Mouse (Mus musculus): Measurements from ENCODE around the gene Shank3. TPM values are rescaled to one million over a fixed set of nuclear protein-coding genes. Genes with fewer than 3 reads are reported as not detected.

The Shank3 gene
- total RNA-seq, 2 experiments from 2014 or later = 0.61 TPM; not detected in 1

DNA sequence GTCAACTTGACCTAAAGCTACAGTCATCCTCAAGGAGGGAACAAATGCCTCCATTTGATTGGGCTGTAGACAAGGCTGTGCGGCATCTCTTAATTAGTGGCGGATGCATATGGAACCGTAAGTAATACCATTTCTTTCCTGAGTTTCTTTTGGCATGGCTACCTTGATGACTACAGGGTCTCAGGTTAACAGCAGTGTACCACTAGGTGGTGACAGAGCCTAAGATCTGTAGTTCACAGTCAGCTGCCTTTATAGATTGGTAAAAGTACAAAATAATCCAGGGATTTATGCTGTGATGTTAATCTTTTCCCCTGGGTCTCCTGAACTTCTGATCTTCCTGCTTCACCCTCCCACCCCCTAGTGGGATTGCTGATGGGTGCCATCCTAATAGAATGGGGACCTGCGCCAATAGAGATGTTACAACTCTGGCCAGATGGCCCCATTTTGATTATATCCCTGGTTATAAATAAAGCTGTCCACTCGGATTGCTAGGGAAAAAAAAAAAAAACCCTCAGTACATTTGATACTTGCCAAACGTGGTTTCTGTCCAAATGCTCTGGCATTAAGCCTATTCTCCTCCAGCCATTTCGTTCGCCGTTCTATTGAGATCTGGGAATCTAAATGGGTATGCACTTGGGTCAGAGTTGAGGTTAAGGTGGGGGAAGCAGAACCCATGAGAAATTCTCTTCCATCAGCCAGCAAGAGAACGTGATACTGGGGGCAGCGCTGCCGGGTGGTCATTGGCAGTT, 106.6 kb downstream of the Shank3 start:
- ATAC-seq (replicated peaks; ENCODE audit: low FRiP score, poor library complexity, severe bottlenecking) = no peak

DNA sequence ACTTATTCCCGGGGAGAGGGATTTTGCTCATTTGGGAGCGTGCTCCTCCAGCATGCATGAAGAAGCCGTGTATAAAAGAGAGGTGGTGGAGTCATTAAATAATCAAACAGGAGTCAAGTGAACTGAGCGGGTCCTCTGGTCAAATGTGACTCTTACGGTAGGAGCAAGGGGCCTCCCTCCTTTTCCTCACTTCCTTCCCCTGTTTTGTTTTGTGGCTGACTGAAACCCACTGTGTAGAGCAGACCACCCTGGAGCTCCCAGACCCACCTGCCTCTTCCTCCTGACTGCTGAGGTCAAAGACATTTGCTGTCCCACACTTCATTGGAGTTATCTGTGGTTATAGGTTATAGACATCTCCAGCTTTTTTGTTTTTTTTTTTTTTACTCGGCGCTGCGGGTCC, 108.1 kb downstream of the Shank3 start:
- no peak for ATAC-seq (replicated peaks; ENCODE audit: low FRiP score, poor library complexity, severe bottlenecking)

DNA sequence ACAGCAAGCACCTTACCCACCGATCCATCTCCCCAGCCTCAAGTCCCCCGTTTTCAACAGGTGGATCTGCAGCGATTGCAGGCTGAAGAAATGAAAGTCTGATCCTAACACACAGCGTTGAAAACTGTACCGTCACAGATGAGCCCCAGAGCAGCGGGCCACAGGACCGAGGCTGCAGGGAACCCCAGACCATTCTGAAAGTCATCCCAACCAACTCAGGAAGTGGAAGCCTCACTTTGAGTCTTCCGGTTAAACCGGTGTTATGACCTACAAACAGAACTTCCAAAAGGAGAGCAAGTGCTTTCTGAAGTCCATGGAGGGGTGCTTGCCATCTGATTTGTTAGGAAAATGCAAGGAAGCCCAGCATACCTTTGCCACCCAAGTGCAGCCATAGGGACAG, 108.5 kb downstream of the Shank3 start:
- ATAC-seq (replicated peaks; ENCODE audit: low FRiP score, poor library complexity, severe bottlenecking) = no peak

Other genes starting within 250 kb of the Shank3 start
- 66.0 and 92.2 TPM in 2 replicates for gene Sbf1, start 184.3 kb upstream of the Shank3 start, total RNA-seq (2015; ENCODE audit: low replicate concordance)
- gene Sbf1, start 184.3 kb upstream of the Shank3 start, total RNA-seq (2017; ENCODE audit: low replicate concordance) = 93.9 and 115 TPM in 2 replicates
- gene Adm2, start 176.9 kb upstream of the Shank3 start, total RNA-seq (2015; ENCODE audit: low replicate concordance) = not detected in 2 replicates
- gene Adm2, start 176.9 kb upstream of the Shank3 start, total RNA-seq (2017; ENCODE audit: low replicate concordance) = not detected in 2 replicates
- gene Miox, start 165.2 kb upstream of the Shank3 start, total RNA-seq (2015; ENCODE audit: low replicate concordance) = not detected in 2 replicates
- gene Miox, start 165.2 kb upstream of the Shank3 start, total RNA-seq (2017; ENCODE audit: low replicate concordance) = not detected in 2 replicates
- 71.4 and 96.8 TPM in 2 replicates for gene Lmf2, start 144.0 kb upstream of the Shank3 start, total RNA-seq (2015; ENCODE audit: low replicate concordance)
- gene Lmf2, start 144.0 kb upstream of the Shank3 start, total RNA-seq (2017; ENCODE audit: low replicate concordance) = 63.3 and 84.0 TPM in 2 replicates
- 195 and 215 TPM in 2 replicates for gene Ncaph2, start 143.9 kb upstream of the Shank3 start, total RNA-seq (2015; ENCODE audit: low replicate concordance)
- gene Ncaph2, start 143.9 kb upstream of the Shank3 start, total RNA-seq (2017; ENCODE audit: low replicate concordance) = 221 and 330 TPM in 2 replicates
- 2.9 TPM in 1 of 2 replicates, not detected in the other for gene Sco2, start 125.8 kb upstream of the Shank3 start, total RNA-seq (2015; ENCODE audit: low replicate concordance)
- gene Sco2, start 125.8 kb upstream of the Shank3 start, total RNA-seq (2017; ENCODE audit: low replicate concordance) = 0.23 and 5.1 TPM in 2 replicates
- not detected in 2 replicates for gene Tymp, start 122.6 kb upstream of the Shank3 start, total RNA-seq (2015; ENCODE audit: low replicate concordance)
- not detected in 2 replicates for gene Tymp, start 122.6 kb upstream of the Shank3 start, total RNA-seq (2017; ENCODE audit: low replicate concordance)
- gene Odf3b, start 120.3 kb upstream of the Shank3 start, total RNA-seq (2015; ENCODE audit: low replicate concordance) = not detected in 2 replicates
- not detected in 2 replicates for gene Odf3b, start 120.3 kb upstream of the Shank3 start, total RNA-seq (2017; ENCODE audit: low replicate concordance)
- gene Klhdc7b, start 114.7 kb upstream of the Shank3 start, total RNA-seq (2015; ENCODE audit: low replicate concordance) = not detected in 2 replicates
- not detected in 2 replicates for gene Klhdc7b, start 114.7 kb upstream of the Shank3 start, total RNA-seq (2017; ENCODE audit: low replicate concordance)
- not detected in 2 replicates for gene Syce3, start 89.1 kb upstream of the Shank3 start, total RNA-seq (2015; ENCODE audit: low replicate concordance)
- gene Syce3, start 89.1 kb upstream of the Shank3 start, total RNA-seq (2017; ENCODE audit: low replicate concordance) = not detected in 2 replicates
- 6.1 TPM in 1 of 2 replicates, not detected in the other for gene Cpt1b, start 73.8 kb upstream of the Shank3 start, total RNA-seq (2015; ENCODE audit: low replicate concordance)
- 3.1 TPM in 1 of 2 replicates, not detected in the other for gene Cpt1b, start 73.8 kb upstream of the Shank3 start, total RNA-seq (2017; ENCODE audit: low replicate concordance)
- 2.5 and 7.2 TPM in 2 replicates for gene C730034F03Rik, start 70.0 kb upstream of the Shank3 start, total RNA-seq (2015; ENCODE audit: low replicate concordance)
- gene C730034F03Rik, start 70.0 kb upstream of the Shank3 start, total RNA-seq (2017; ENCODE audit: low replicate concordance) = 6.0 TPM in 1 of 2 replicates, not detected in the other
- 3.4 TPM in 1 of 2 replicates, not detected in the other for gene Gm44502, start 69.9 kb upstream of the Shank3 start, total RNA-seq (2015; ENCODE audit: low replicate concordance)
- gene Gm44502, start 69.9 kb upstream of the Shank3 start, total RNA-seq (2017; ENCODE audit: low replicate concordance) = 0.51 TPM in 1 of 2 replicates, not detected in the other
- 101 and 115 TPM in 2 replicates for gene Chkb, start 69.7 kb upstream of the Shank3 start, total RNA-seq (2015; ENCODE audit: low replicate concordance)
- 44.9 and 46.9 TPM in 2 replicates for gene Chkb, start 69.7 kb upstream of the Shank3 start, total RNA-seq (2017; ENCODE audit: low replicate concordance)
- gene Mapk8ip2, start 45.7 kb upstream of the Shank3 start, total RNA-seq (2015; ENCODE audit: low replicate concordance) = not detected in 2 replicates
- gene Mapk8ip2, start 45.7 kb upstream of the Shank3 start, total RNA-seq (2017; ENCODE audit: low replicate concordance) = not detected in 2 replicates
- 2.5 and 2.9 TPM in 2 replicates for gene Arsa, start 22.2 kb upstream of the Shank3 start, total RNA-seq (2015; ENCODE audit: low replicate concordance)
- 2.1 and 3.7 TPM in 2 replicates for gene Arsa, start 22.2 kb upstream of the Shank3 start, total RNA-seq (2017; ENCODE audit: low replicate concordance)
- not detected in 2 replicates for gene Acr, start 68.7 kb downstream of the Shank3 start, total RNA-seq (2015; ENCODE audit: low replicate concordance)
- gene Acr, start 68.7 kb downstream of the Shank3 start, total RNA-seq (2017; ENCODE audit: low replicate concordance) = not detected in 2 replicates
- not detected in 2 replicates for gene Rabl2, start 92.3 kb downstream of the Shank3 start, total RNA-seq (2015; ENCODE audit: low replicate concordance)
- gene Rabl2, start 92.3 kb downstream of the Shank3 start, total RNA-seq (2017; ENCODE audit: low replicate concordance) = 4.4 TPM in 1 of 2 replicates, not detected in the other

Data from erythroid progenitor cell, adult 5-6 weeks (primary cell).